Mouse (Mus musculus): Measurements from ENCODE around the gene Notch3. TPM values are rescaled to one million over a fixed set of nuclear protein-coding genes. Genes with fewer than 3 reads are reported as not detected.
A peak's percentile ranks its signal among the peaks of the same experiment; 100 is the strongest.
"Not testable (repeated sequence)": the region's sequence is repeated elsewhere in the genome, so short reads cannot be mapped to it uniquely, and the experiment has no call there.

The Notch3 gene
- polyA plus RNA-seq, 1 experiment from 2014 or later = 1.5 TPM

- H3K27me3 ChIP-seq = no peaks in the 10 kb centered on the region
- no peak for TF ChIP-seq CTCF (IDR thresholded peaks at IDR 0.05)
- ChIA-PET POLR2A (no interaction called here), CTCF (interaction anchor here (1.2 kb wide), 1 partner anchor 15 kb away, joined by 3 read pairs; no protein-coding TSS in a partner anchor)
- ATAC-seq (no peak), DNase-seq (ENCODE audit: low read depth, low spot score) (no peak)
- in situ Hi-C loops (cut with MboI; ENCODE audit: low pct_unique_long_range_greater_than_20kb) = no loop called here
Measured at GRCm38 (mm10) chr17:32110424-32110823, 56.2 kb downstream of the Notch3 start.

- DNase-seq (ENCODE audit: low read depth, low spot score) = no peak
- no peak for TF ChIP-seq CTCF (IDR thresholded peaks at IDR 0.05)
- POLR2A ChIA-PET = no interaction called here
- CTCF ChIA-PET = interaction anchor here (0.7 to 1.2 kb wide), 2 partner anchors 14 to 16 kb away, joined by 3 read pairs; no protein-coding TSS in a partner anchor
- no peak for ATAC-seq
- H3K27me3 ChIP-seq = no peaks in the 10 kb centered on the region
- in situ Hi-C loops (cut with MboI; ENCODE audit: low pct_unique_long_range_greater_than_20kb) = no loop called here
Measured at GRCm38 (mm10) chr17:32109201-32109940, 57.3 kb downstream of the Notch3 start.

GRCm38 (mm10) chr17:32108320-32109011 is 58.2 kb downstream of the Notch3 start:
- ATAC-seq; in situ Hi-C loops (cut with MboI; ENCODE audit: low pct_unique_long_range_greater_than_20kb); H3K27me3 ChIP-seq; POLR2A ChIA-PET: not testable (repeated sequence)
- CTCF ChIA-PET = interaction anchor here (1.1 kb wide), 1 partner anchor 9 kb away, joined by 3 read pairs; no protein-coding TSS in a partner anchor
- peak; percentile 20 for DNase-seq (ENCODE audit: low read depth, low spot score)

- no peaks in the 10 kb centered on the region for H3K27me3 ChIP-seq
- DNase-seq (ENCODE audit: low read depth, low spot score) (no peak), ATAC-seq (no peak)
- in situ Hi-C loops (cut with MboI; ENCODE audit: low pct_unique_long_range_greater_than_20kb) = no loop called here
- CTCF ChIA-PET = interaction anchor here (1.1 kb wide), 1 partner anchor 9 kb away, joined by 3 read pairs; no protein-coding TSS in a partner anchor
- TF ChIP-seq CTCF (IDR thresholded peaks at IDR 0.05) = no peak
- POLR2A ChIA-PET = no interaction called here
Measured at GRCm38 (mm10) chr17:32107877-32108276, 58.8 kb downstream of the Notch3 start.

- in situ Hi-C loops (cut with MboI; ENCODE audit: low pct_unique_long_range_greater_than_20kb) = no loop called here
- ATAC-seq (no peak), DNase-seq (ENCODE audit: low read depth, low spot score) (no peak)
- no peak for TF ChIP-seq CTCF (IDR thresholded peaks at IDR 0.05)
- no peaks in the 10 kb centered on the region for H3K27me3 ChIP-seq
- ChIA-PET CTCF (no interaction called here), POLR2A (interaction anchor here (1.1 kb wide), 1 partner anchor 9 kb away, joined by 4 read pairs; no protein-coding TSS in a partner anchor)
Measured at GRCm38 (mm10) chr17:32106358-32106757, 60.3 kb downstream of the Notch3 start.

DNA sequence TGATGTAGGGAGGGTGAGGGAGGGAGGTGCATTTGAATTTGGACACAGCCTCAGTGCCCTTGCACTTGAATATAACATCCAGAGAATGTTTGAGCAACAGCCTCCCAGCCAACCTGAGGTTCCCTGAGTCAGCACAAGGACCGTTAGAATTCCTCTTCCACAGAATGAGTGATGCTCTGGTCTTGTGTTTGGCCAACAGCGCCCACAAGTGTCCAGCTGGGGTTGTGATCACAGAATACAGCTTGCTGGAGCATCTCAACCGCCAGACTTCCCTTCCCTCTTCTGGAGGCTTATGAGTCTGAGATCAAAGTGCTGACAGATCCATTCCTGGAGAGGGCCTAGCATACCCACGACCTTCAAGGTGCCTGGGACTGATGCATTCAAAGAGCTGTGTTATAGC is 63.6 kb downstream of the Notch3 start:
- in situ Hi-C loops (cut with MboI; ENCODE audit: low pct_unique_long_range_greater_than_20kb) = no loop called here
- DNase-seq (ENCODE audit: low read depth, low spot score) (no peak), ATAC-seq (no peak)
- no peak for TF ChIP-seq CTCF (IDR thresholded peaks at IDR 0.05)
- ChIA-PET POLR2A (no interaction called here), CTCF (no interaction called here)
- H3K27me3 ChIP-seq = no peaks in the 10 kb centered on the region

GRCm38 (mm10) chr17:32099943-32100586 is 66.6 kb downstream of the Notch3 start:
- CTCF ChIA-PET = no interaction called here
- H3K27me3 ChIP-seq = no peaks in the 10 kb centered on the region
- TF ChIP-seq CTCF (IDR thresholded peaks at IDR 0.05) = no peak
- POLR2A ChIA-PET = no interaction called here
- no peak for ATAC-seq
- DNase-seq (ENCODE audit: low read depth, low spot score) = no peak
- in situ Hi-C loops (cut with MboI; ENCODE audit: low pct_unique_long_range_greater_than_20kb) = no loop called here

- CTCF ChIA-PET = no interaction called here
- ATAC-seq = no peak
- no peaks in the 10 kb centered on the region for H3K27me3 ChIP-seq
Measured at GRCm38 (mm10) chr17:32099574-32099942, 67.1 kb downstream of the Notch3 start.

DNA sequence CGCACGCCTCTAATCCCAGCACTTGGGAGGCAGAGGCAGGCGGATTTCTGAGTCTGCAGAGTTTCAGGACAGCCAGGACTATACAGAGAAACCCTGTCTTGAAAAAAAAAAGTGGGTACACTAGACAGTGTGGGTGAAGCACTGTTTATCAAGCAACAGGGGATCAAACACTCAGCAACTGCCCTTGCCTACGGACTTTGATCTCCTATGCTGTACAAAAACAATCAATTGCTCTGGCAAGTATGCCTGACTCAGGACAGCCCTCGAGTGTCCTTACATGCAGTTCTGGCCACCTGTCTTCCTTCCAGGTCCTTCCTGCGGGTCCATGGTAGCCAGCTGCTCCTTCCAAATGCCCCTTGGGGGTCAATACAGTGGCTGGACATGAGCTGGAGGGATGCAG is 67.7 kb downstream of the Notch3 start:
- in situ Hi-C loops (cut with MboI; ENCODE audit: low pct_unique_long_range_greater_than_20kb); ATAC-seq; CTCF ChIA-PET; DNase-seq (ENCODE audit: low read depth, low spot score); POLR2A ChIA-PET; H3K27me3 ChIP-seq: not testable (repeated sequence)

More at GRCm38 (mm10) chr17:32099574-32099942, 67.1 kb downstream of the Notch3 start:
- DNase-seq (ENCODE audit: low read depth, low spot score) = no peak
- POLR2A ChIA-PET = no interaction called here
- in situ Hi-C loops (cut with MboI; ENCODE audit: low pct_unique_long_range_greater_than_20kb) = no loop called here
- no peak for TF ChIP-seq CTCF (IDR thresholded peaks at IDR 0.05)

DNA sequence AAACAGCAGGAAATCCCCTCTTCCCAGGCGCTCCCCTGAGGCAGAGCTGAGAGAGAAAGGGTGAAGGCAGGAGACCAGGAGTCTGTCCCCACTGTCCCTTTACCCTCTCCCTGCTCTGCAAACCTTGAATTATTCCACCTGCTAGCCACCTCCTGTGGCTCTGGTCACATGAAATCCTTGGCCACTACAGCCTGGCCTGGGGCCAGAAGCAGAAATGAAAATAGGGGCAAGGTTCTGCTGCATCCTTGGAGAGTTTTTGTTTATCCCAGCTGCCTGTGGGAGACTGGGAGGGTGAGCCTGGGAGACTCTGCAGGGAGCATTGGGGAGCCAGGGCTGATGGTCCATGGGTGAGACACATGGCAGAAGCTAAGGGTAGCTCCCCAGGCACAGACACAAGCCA is 69.0 kb downstream of the Notch3 start:
- in situ Hi-C loops (cut with MboI; ENCODE audit: low pct_unique_long_range_greater_than_20kb) = no loop called here
- ATAC-seq (peak; percentile 67), DNase-seq (ENCODE audit: low read depth, low spot score) (no peak)
- TF ChIP-seq CTCF (IDR thresholded peaks at IDR 0.05) = no peak
- POLR2A ChIA-PET = interaction anchor here (0.7 kb wide), 1 partner anchor 9 kb away, joined by 4 read pairs; no protein-coding TSS in a partner anchor
- H3K27me3 ChIP-seq = no peaks in the 10 kb centered on the region
- CTCF ChIA-PET = interaction anchor here (1.2 kb wide), 1 partner anchor 13 kb away, joined by 4 read pairs; no protein-coding TSS in a partner anchor

DNA sequence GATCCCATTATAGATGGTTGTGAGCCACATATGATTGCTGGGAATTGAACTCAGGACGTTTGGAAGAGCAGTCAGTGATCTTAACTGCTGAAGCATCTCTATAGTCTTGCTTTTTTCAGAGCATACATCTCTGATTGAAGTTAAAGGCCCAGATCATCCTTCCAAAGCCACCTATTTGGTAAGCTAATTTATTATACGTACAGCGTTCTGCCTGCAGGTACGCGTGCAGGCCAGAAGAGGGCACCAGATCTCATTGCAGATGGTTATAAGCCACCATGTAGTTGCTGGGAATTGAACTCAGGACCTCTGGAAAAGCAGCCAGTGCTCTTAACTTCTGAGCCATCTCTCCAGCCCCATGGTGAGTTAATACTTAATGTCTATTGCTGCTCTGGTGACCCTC is 73.8 kb downstream of the Notch3 start:
- in situ Hi-C loops (cut with MboI; ENCODE audit: low pct_unique_long_range_greater_than_20kb) = no loop called here
- ChIA-PET POLR2A (no interaction called here), CTCF (no interaction called here)
- TF ChIP-seq CTCF (IDR thresholded peaks at IDR 0.05) = no peak
- no peaks in the 10 kb centered on the region for H3K27me3 ChIP-seq
- ATAC-seq (no peak), DNase-seq (ENCODE audit: low read depth, low spot score) (no peak)

Measured in Patski (cell line).